Mouse (Mus musculus): ENCODE measurements around the gene Plekhg2.

Gene Plekhg2

GRCm38 (mm10) chr7:28372251-28373108 lies at the start of gene Plekhg2:
Gene Plekhg2 (minus strand): TSS chr7:28372599.
- in situ Hi-C loops (cut with MboI, MseI) = no loop called here

GRCm38 (mm10) chr7:28419416-28419815 lies 47.0 kb upstream of the Plekhg2 start:
- in situ Hi-C loops (cut with MboI, MseI) = no loop called here

- in situ Hi-C loops (cut with MboI, MseI) = no loop called here
These were observed 45.8 kb upstream of the Plekhg2 start for GRCm38 (mm10) chr7:28418096-28418670.

- in situ Hi-C loops (cut with MboI, MseI) = no loop called here
These were observed 45.0 kb upstream of the Plekhg2 start for GRCm38 (mm10) chr7:28417368-28417767.

- in situ Hi-C loops (cut with MboI, MseI) = no loop called here
These were observed 40.4 kb upstream of the Plekhg2 start for GRCm38 (mm10) chr7:28412826-28413225.

GRCm38 (mm10) chr7:28410841-28411475 lies 38.6 kb upstream of the Plekhg2 start:
- in situ Hi-C loops (cut with MboI, MseI) = no loop called here

- in situ Hi-C loops (cut with MboI, MseI) = no loop called here
These were observed 29.5 kb upstream of the Plekhg2 start for GRCm38 (mm10) chr7:28401942-28402341.

GRCm38 (mm10) chr7:28401030-28401429 lies 28.6 kb upstream of the Plekhg2 start:
- in situ Hi-C loops (cut with MboI, MseI) = no loop called here

- in situ Hi-C loops (cut with MboI, MseI) = no loop called here
These were observed 26.4 kb upstream of the Plekhg2 start for GRCm38 (mm10) chr7:28398696-28399340.

GRCm38 (mm10) chr7:28398000-28398399 lies 25.6 kb upstream of the Plekhg2 start:
- in situ Hi-C loops (cut with MboI, MseI) = no loop called here

- in situ Hi-C loops (cut with MboI, MseI) = no loop called here
These were observed 23.0 kb upstream of the Plekhg2 start for GRCm38 (mm10) chr7:28395425-28395824.

- in situ Hi-C loops (cut with MboI, MseI) = no loop called here
These were observed 21.0 kb upstream of the Plekhg2 start for GRCm38 (mm10) chr7:28393272-28393951.

- in situ Hi-C loops (cut with MboI, MseI) = no loop called here
These were observed 20.3 kb upstream of the Plekhg2 start, which contains the start of the genes Med29 and Paf1 for GRCm38 (mm10) chr7:28392429-28393271. Gene Med29 (minus strand): TSS chr7:28392708. Gene Paf1 (plus strand): TSS chr7:28392951.

GRCm38 (mm10) chr7:28390331-28390730 lies 17.9 kb upstream of the Plekhg2 start:
- in situ Hi-C loops (cut with MboI, MseI) = no loop called here

- in situ Hi-C loops (cut with MboI, MseI) = loop anchor here (10.0 kb wide), 2 partner anchors 213 to 903 kb away; partner anchors contain the start of genes Dyrk1b and Sertad1
These were observed 15.0 kb upstream of the Plekhg2 start for GRCm38 (mm10) chr7:28387384-28387783.

GRCm38 (mm10) chr7:28386877-28387276 lies 14.5 kb upstream of the Plekhg2 start:
- in situ Hi-C loops (cut with MboI, MseI) = loop anchor here (10.0 kb wide), 2 partner anchors 212 to 902 kb away; partner anchors contain the start of genes Dyrk1b and Sertad1

GRCm38 (mm10) chr7:28386462-28386861 lies 14.1 kb upstream of the Plekhg2 start:
- in situ Hi-C loops (cut with MboI, MseI) = loop anchor here (10.0 kb wide), 2 partner anchors 212 to 902 kb away; partner anchors contain the start of genes Dyrk1b and Sertad1

GRCm38 (mm10) chr7:28386007-28386406 lies 13.6 kb upstream of the Plekhg2 start:
- in situ Hi-C loops (cut with MboI, MseI) = loop anchor here (10.0 kb wide), 2 partner anchors 211 to 901 kb away; partner anchors contain the start of genes Dyrk1b and Sertad1

- in situ Hi-C loops (cut with MboI, MseI) = loop anchor here (10.0 kb wide), 2 partner anchors 210 to 900 kb away; partner anchors contain the start of genes Dyrk1b and Sertad1
These were observed 12.8 kb upstream of the Plekhg2 start for GRCm38 (mm10) chr7:28385196-28385595.

- in situ Hi-C loops (cut with MboI, MseI) = loop anchor here (10.0 kb wide), 2 partner anchors 209 to 899 kb away; partner anchors contain the start of genes Dyrk1b and Sertad1
These were observed 11.8 kb upstream of the Plekhg2 start for GRCm38 (mm10) chr7:28384162-28384561.

Data from regulatory T cell (primary cell).